Mouse (Mus musculus): ENCODE measurements around the gene Frmd4a. TPM values are rescaled to one million over a fixed set of nuclear protein-coding genes. Genes with fewer than 3 reads are reported as not detected.

Gene Frmd4a
- total and polyA plus RNA-seq, 2 experiments from 2014 or later = 40.7 to 55.8 TPM

DNA sequence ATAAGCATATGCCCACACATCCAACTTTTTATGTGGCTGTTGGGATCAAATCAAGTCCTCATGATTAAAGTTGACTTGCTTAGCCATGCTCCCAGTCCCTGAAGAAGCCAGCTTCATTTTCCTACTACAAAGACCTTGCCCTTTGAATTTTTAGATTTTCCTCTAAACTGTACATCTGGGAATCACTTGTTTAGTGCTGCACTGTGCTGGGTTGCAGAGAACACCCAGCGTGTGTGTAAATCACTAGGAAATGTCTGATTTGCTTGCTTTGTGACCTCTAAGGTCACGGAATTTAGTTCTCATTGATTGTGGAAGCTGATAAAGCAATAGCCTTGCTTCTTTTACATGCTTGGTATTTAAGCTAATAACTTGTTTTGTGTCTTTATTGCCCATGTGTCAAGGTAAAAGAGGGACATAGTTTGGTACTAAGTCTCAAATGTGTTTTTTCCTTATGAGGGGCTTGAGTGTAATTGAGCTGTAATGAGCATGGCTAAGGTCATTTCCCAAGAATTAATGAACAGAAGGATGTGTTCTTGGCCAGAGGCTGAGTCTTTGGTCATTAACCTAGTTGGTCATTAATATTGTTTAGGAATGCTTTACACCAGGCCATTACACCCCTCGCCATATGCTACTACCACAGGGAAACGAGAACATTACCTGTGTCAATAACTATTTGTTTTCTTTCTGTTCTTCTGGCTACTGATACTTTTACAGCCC lies 11.7 kb downstream of the Frmd4a start:
- H3K9ac ChIP-seq (replicated peaks; ENCODE audit: low read length) = no peak overlapping the region
- DNase-seq (ENCODE audit: low spot score) = no peak
- no peak overlapping the region for H3K4me3 ChIP-seq (ENCODE audit: low read length)
- WGBS = 80% methylated on average over 4 of the region's 4 CpGs
- no peaks in the 10 kb centered on the region for H3K27me3 ChIP-seq (ENCODE audit: insufficient read depth, low read length)
- H3K4me2 ChIP-seq (ENCODE audit: low read depth, low read length) = no peak overlapping the region
- no peak overlapping the region for H3K27ac ChIP-seq
- H3K9me3 ChIP-seq (ENCODE audit: low read length) = no peaks in the 10 kb centered on the region
- TF ChIP-seq CTCF (IDR thresholded peaks at IDR 0.05; ENCODE audit: low read depth) = no peak
- H3K4me1 ChIP-seq (ENCODE audit: insufficient read depth, low read length) = no peaks in the 10 kb centered on the region
- no peaks in the 10 kb centered on the region for H3K36me3 ChIP-seq (ENCODE audit: insufficient read depth, low read length)
- no peak for ATAC-seq

DNA sequence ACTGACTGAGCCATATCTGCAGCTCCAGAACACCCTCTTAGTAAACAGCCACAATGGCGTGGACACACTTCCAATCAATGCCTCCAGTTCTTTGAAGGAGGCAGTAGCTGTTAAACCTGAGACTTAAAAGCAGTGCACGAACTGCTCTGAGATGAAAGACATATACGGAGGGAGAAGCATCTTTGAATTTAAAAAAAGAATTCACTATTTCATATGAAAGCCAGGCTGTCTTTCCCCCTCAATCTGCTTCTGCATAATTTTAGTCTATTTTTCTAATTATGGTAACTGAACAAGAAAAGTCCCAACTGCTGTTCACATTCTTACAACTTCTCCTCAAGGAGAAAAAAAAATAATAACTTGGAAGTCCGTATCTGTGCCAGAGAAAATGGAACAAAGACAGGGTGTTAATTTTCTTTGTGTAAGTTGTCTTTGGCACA lies 18.7 kb downstream of the Frmd4a start:
- H3K4me1 ChIP-seq (ENCODE audit: insufficient read depth, low read length) = no peaks in the 10 kb centered on the region
- H3K4me2 ChIP-seq (ENCODE audit: low read depth, low read length) = no peak overlapping the region
- TF ChIP-seq CTCF (IDR thresholded peaks at IDR 0.05; ENCODE audit: low read depth) = no peak
- no peak overlapping the region for H3K27ac ChIP-seq
- H3K9ac ChIP-seq (replicated peaks; ENCODE audit: low read length) = no peak overlapping the region
- ATAC-seq (no peak), DNase-seq (ENCODE audit: low spot score) (no peak)
- H3K9me3 ChIP-seq (ENCODE audit: low read length) = no peaks in the 10 kb centered on the region
- no peaks in the 10 kb centered on the region for H3K27me3 ChIP-seq (ENCODE audit: insufficient read depth, low read length)
- H3K4me3 ChIP-seq (ENCODE audit: low read length) = no peak overlapping the region
- 71% methylated on average over 4 of the region's 4 CpGs for WGBS
- H3K36me3 ChIP-seq (ENCODE audit: insufficient read depth, low read length) = no peaks in the 10 kb centered on the region

DNA sequence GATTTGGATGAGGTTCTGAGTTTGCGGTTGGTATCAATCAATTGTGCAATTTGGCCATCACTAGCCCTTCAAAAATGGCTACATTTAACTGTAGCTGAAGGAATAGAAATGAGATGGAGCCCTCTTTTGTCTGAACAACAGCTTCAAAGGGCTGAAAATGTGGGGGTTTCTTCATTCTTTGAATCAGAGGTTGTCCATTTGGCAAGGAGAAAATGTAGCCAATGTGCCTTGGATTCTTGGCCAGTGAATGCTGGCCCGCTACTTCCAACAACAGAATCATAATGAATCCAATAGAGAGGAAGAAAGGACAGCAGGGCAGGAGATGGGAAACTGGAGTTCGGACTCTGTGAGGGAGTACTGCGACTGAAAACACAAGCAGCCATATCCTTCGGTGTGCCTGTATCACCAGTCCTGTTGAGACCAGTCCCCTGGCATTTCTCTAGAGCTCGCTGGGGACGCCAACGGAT lies 19.2 kb downstream of the Frmd4a start:
- Histone ChIP-seq H3K27ac (0 out of 2 replicates have a peak overlapping the region, but pooled peaks have one; percentile 33), H3K9ac (replicated peaks; ENCODE audit: low read length) (no peak overlapping the region), H3K9me3 (ENCODE audit: low read length) (no peaks in the 10 kb centered on the region), H3K4me2 (ENCODE audit: low read depth, low read length) (no peak overlapping the region), H3K4me1 (ENCODE audit: insufficient read depth, low read length) (no peaks in the 10 kb centered on the region), H3K27me3 (ENCODE audit: insufficient read depth, low read length) (no peaks in the 10 kb centered on the region), H3K4me3 (ENCODE audit: low read length) (no peak overlapping the region), H3K36me3 (ENCODE audit: insufficient read depth, low read length) (no peaks in the 10 kb centered on the region)
- ATAC-seq = no peak
- 79% methylated on average over 8 of the region's 8 CpGs for WGBS
- DNase-seq (ENCODE audit: low spot score) = peak; percentile 38
- TF ChIP-seq CTCF (IDR thresholded peaks at IDR 0.05; ENCODE audit: low read depth) = no peak

DNA sequence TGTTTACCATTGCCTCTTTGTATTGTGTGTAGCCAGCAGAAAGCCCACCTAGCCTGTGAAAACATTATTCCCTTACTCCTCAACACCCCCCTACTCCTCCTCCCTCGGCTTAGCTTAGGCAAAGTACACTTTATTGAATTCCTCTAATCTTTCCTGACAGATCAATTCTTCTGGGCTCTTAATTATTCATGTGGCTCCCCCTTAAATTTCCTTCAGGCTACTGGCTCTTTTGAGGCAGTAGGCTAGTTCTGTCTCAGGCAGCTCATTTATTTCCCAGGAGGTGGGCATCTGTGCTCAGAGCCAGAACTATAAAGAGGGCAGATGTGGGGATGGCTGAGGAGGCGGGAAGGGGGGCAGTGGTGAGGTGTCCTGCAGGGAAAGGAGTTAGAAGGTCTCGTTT lies 24.5 kb downstream of the Frmd4a start:
- Histone ChIP-seq H3K4me2 (ENCODE audit: low read depth, low read length) (no peak overlapping the region), H3K9ac (replicated peaks; ENCODE audit: low read length) (no peak overlapping the region), H3K27ac (no peak overlapping the region), H3K27me3 (ENCODE audit: insufficient read depth, low read length) (no peaks in the 10 kb centered on the region), H3K36me3 (ENCODE audit: insufficient read depth, low read length) (no peaks in the 10 kb centered on the region), H3K4me3 (ENCODE audit: low read length) (no peak overlapping the region), H3K9me3 (ENCODE audit: low read length) (no peaks in the 10 kb centered on the region), H3K4me1 (ENCODE audit: insufficient read depth, low read length) (no peaks in the 10 kb centered on the region)
- ATAC-seq = peak; percentile 40; the same call in 1 of the 2 replicates
- no peak for TF ChIP-seq CTCF (IDR thresholded peaks at IDR 0.05; ENCODE audit: low read depth)
- WGBS = 11% methylated on average over 3 of the region's 3 CpGs
- peak; percentile 21 for DNase-seq (ENCODE audit: low spot score)

DNA sequence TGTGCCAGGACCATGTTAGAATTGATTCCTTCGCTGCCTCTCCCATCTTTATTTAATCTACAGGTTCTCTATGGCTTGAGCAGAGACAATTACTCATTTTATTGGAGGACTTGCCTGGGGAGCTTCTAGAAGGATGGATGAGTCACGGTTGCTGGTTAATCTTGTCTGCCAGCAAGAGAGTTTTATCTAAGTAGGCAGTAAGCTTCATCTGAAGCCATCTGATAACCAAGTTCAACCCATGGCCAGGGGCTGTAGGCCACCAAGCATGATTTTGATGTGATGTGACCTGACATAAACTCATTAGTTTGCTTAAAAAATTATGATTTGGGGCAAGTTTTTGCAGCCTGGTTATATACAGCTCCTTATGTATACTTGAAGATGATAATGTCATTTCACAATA lies 38.0 kb downstream of the Frmd4a start:
- no peaks in the 10 kb centered on the region for H3K36me3 ChIP-seq (ENCODE audit: insufficient read depth, low read length)
- DNase-seq (ENCODE audit: low spot score) (no peak), ATAC-seq (no peak)
- H3K4me1 ChIP-seq (ENCODE audit: insufficient read depth, low read length) = no peaks in the 10 kb centered on the region
- TF ChIP-seq CTCF (IDR thresholded peaks at IDR 0.05; ENCODE audit: low read depth) = no peak
- no peak overlapping the region for H3K9ac ChIP-seq (replicated peaks; ENCODE audit: low read length)
- WGBS = 76% methylated on average over 2 of the region's 2 CpGs
- no peaks in the 10 kb centered on the region for H3K9me3 ChIP-seq (ENCODE audit: low read length)
- H3K27ac ChIP-seq = no peak overlapping the region
- no peak overlapping the region for H3K4me3 ChIP-seq (ENCODE audit: low read length)
- H3K4me2 ChIP-seq (ENCODE audit: low read depth, low read length) = no peak overlapping the region
- H3K27me3 ChIP-seq (ENCODE audit: insufficient read depth, low read length) = no peaks in the 10 kb centered on the region

DNA sequence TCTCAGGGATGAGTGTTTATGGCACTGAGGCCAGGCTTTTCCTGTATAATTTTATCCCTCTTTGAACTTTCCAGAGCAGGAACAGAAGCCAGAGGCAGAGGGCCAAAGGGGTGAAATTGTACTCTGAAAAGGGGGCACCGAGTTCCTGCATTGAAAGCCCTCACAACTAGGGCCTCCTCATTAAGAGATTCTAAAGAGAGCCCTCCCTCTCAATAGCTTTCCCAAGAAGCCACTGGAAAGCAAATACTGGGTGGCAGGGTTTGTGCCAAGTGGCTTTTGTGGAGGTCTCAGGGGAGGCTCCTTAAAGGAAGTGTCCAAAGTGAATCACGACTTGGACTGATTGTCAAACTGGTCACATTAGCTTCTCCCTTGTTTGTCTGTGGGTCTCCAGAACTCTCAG lies 43.2 kb downstream of the Frmd4a start:
- H3K4me2 ChIP-seq (ENCODE audit: low read depth, low read length) = no peak overlapping the region
- H3K27me3 ChIP-seq (ENCODE audit: insufficient read depth, low read length) = no peaks in the 10 kb centered on the region
- H3K4me1 ChIP-seq (ENCODE audit: insufficient read depth, low read length) = no peaks in the 10 kb centered on the region
- peak; percentile 83 for ATAC-seq
- TF ChIP-seq CTCF (IDR thresholded peaks at IDR 0.05; ENCODE audit: low read depth) = no peak
- no peaks in the 10 kb centered on the region for H3K9me3 ChIP-seq (ENCODE audit: low read length)
- no peaks in the 10 kb centered on the region for H3K36me3 ChIP-seq (ENCODE audit: insufficient read depth, low read length)
- peak; percentile 70 for DNase-seq (ENCODE audit: low spot score)
- peak overlapping the region; percentile 46 for H3K27ac ChIP-seq
- no peak overlapping the region for H3K4me3 ChIP-seq (ENCODE audit: low read length)
- no peak overlapping the region for H3K9ac ChIP-seq (replicated peaks; ENCODE audit: low read length)
- 34% methylated on average over 2 of the region's 2 CpGs for WGBS

DNA sequence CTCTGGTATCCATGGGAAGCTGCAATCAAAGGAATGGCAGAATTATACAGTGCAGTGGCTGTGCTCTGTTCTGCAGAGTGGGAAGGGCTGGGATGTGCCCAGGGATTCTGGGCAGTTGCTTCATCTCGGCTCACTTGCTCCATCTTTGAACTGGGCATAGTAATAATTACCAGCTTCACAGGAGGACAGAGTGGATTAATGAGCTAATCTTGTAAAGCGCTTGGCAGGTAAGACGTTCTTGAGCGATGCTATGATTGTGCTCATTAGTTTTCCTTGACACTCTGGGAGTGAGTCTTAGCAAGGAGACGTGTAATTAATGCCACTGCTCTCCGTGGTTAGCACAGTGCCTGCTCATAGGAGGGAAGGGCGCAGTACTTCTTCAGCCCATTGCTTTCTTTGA lies 54.3 kb downstream of the Frmd4a start:
- DNase-seq (ENCODE audit: low spot score) = peak; percentile 45
- H3K27me3 ChIP-seq (ENCODE audit: insufficient read depth, low read length) = no peaks in the 10 kb centered on the region
- peak; percentile 67 for ATAC-seq
- no peak overlapping the region for H3K4me3 ChIP-seq (ENCODE audit: low read length)
- H3K27ac ChIP-seq = no peak overlapping the region
- no peak for TF ChIP-seq CTCF (IDR thresholded peaks at IDR 0.05; ENCODE audit: low read depth)
- 0 out of 2 replicates have a peak, but pooled peaks cover 4% of the 10 kb centered on the region for H3K4me1 ChIP-seq (ENCODE audit: insufficient read depth, low read length)
- H3K9ac ChIP-seq (replicated peaks; ENCODE audit: low read length) = no peak overlapping the region
- WGBS = 49% methylated on average over 7 of the region's 7 CpGs
- no peaks in the 10 kb centered on the region for H3K9me3 ChIP-seq (ENCODE audit: low read length)
- H3K36me3 ChIP-seq (ENCODE audit: insufficient read depth, low read length) = no peaks in the 10 kb centered on the region
- no peak overlapping the region for H3K4me2 ChIP-seq (ENCODE audit: low read depth, low read length)

All from hindbrain, postnatal 0 days (tissue).